Mouse (Mus musculus): ENCODE results near the gene Cilp. TPM values are rescaled to one million over a fixed set of nuclear protein-coding genes. Genes with fewer than 3 reads are reported as not detected.

Cilp gene
- polyA plus RNA-seq, 1 experiment from 2014 or later, result not detected

DNA sequence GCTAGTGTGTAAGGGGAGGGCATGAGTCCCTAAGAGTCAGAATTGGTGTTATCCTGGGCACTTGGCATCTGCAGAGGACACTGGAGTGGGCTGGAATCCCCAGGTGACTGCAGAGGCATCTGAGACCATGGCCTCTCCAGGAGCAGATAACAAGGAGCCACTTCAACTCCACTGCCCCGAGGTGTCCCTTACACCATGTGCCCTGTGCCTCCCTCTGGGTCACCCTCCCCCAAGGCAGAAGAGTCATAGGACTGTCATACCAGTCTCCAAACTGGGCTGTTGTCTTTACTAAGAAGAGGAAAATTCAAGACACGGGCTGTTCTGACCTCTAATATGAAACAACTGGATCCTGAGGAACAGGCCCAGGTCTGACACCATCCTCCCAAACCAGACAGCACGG, 30.2 kb upstream of the Cilp start:
- Histone ChIP-seq H3K36me3 (peaks cover 62% of the 10 kb centered on the region), H3K9ac (no peak overlapping the region), H3K4me1 (no peaks in the 10 kb centered on the region), H3K9me3 (no peaks in the 10 kb centered on the region), H3K4me3 (no peak overlapping the region), H3K4me2 (no peak overlapping the region), H3K27ac (replicated peaks) (no peak overlapping the region), H3K27me3 (replicated peaks) (no peaks in the 10 kb centered on the region)
- WGBS, result 60% methylated on average over 3 of the region's 3 CpGs
- ATAC-seq (ENCODE audit: extremely low read depth, insufficient number of reproducible peaks, low FRiP score, low TSS enrichment), result no peak

DNA sequence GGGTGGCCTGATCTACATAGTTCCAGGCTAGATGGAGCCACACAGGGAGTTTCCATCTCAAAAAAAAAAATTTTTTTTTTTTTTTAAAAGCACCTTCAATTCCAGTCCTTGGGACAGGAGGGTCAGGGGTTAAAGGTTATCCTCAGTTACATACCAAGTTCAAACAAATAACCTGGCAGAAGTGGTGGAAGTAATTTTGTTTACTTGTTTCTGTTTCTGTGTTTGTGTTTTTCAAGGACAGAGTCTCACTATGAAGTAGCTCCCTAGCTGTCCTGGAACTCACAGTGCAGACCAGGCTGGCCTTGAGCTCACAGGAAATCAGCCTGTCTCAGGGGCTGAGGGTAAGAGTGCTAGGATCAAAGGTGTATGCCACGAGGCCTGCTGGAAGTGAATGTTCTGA, 29.4 kb upstream of the Cilp start:
- no peak for ATAC-seq (ENCODE audit: extremely low read depth, insufficient number of reproducible peaks, low FRiP score, low TSS enrichment)
- H3K27ac ChIP-seq (replicated peaks), result no peak overlapping the region
- H3K4me2 ChIP-seq, result no peak overlapping the region
- no peaks in the 10 kb centered on the region for H3K27me3 ChIP-seq (replicated peaks)
- WGBS, result 39% methylated on average over 1 of the region's 1 CpGs
- H3K4me3 ChIP-seq, result no peak overlapping the region
- H3K4me1 ChIP-seq, result no peaks in the 10 kb centered on the region
- no peak overlapping the region for H3K9ac ChIP-seq
- H3K36me3 ChIP-seq, result peaks cover 53% of the 10 kb centered on the region
- no peaks in the 10 kb centered on the region for H3K9me3 ChIP-seq

DNA sequence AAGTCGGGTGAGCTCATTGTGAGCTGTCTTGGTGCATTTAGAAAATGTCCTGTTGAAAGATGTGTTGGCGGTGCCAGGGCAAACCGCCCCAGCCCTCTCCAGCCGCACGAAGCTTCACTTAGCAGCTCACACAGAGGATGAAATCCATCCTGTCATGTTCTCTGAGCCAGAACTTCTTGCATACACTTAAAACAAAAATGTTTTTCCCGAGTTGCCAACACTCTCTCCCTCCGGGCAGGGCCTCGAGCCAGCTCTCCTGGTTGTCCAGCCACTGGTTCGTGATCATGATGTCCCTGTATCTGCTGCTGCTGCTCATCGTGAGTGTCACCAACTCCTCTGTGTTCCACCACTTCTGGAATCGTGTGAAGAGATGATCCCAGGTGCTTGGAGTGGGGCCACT, 27.4 kb upstream of the Cilp start:
- Histone ChIP-seq H3K4me2 (no peak overlapping the region), H3K9me3 (no peaks in the 10 kb centered on the region), H3K27ac (replicated peaks) (no peak overlapping the region), H3K9ac (no peak overlapping the region), H3K4me3 (no peak overlapping the region), H3K27me3 (replicated peaks) (no peaks in the 10 kb centered on the region), H3K4me1 (no peaks in the 10 kb centered on the region), H3K36me3 (peaks cover 44% of the 10 kb centered on the region)
- ATAC-seq (ENCODE audit: extremely low read depth, insufficient number of reproducible peaks, low FRiP score, low TSS enrichment), result no peak
- 67% methylated on average over 11 of the region's 11 CpGs for WGBS

DNA sequence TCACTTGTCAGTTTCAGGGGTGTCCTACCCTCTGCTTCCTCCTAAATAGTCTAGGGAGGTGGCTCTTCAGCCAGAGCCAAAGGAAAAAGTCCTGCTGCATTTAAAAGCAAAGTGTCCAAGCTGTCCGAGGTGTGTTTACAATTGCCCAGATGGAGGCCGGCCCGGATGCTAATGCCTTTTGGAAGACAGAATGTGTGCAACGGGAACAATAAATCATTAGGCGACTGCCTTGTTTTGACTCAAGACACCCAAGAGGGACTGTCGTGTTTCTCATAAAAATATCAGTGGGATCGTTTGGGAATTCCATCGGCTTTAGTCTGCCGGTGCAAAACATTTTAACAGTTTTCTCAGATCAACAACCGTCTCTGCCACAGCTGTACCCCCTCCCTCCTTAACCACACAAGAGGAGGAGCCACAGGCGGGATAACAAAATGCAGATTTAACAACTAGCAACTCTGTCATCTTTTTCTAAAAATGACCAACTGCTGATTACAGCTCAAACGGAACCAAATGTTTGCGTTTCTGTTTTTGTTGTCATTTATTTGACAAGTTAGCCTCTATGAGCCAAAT, 26.7 kb upstream of the Cilp start:
- Histone ChIP-seq H3K27me3 (replicated peaks) (no peaks in the 10 kb centered on the region), H3K9me3 (no peaks in the 10 kb centered on the region), H3K4me2 (no peak overlapping the region), H3K27ac (replicated peaks) (no peak overlapping the region), H3K4me3 (no peak overlapping the region), H3K4me1 (0 out of 2 replicates have a peak, but pooled peaks cover 4% of the 10 kb centered on the region), H3K36me3 (peaks cover 38% of the 10 kb centered on the region), H3K9ac (no peak overlapping the region)
- no peak for ATAC-seq (ENCODE audit: extremely low read depth, insufficient number of reproducible peaks, low FRiP score, low TSS enrichment)
- WGBS, result 79% methylated on average over 13 of the region's 13 CpGs

DNA sequence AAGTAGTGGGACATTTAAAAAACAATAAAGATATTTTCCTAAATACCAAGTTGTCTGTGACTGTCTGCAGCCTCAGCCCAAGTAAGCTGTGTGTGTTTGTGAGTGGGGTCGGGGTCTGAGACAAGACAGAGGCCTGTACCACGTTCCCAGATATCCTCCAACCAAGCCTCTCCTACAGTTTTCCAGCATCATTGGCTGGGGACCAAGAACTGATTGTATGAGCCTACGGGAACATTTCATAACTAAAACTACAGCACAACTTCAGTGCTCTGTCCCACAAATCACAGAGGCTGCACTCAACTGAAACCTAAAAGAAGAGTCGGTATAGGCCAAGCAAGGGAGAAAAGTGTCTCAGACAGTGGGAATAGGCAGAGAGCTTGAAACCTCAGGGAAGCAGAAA, 25.8 kb upstream of the Cilp start:
- ATAC-seq (ENCODE audit: extremely low read depth, insufficient number of reproducible peaks, low FRiP score, low TSS enrichment), result no peak
- no peak overlapping the region for H3K4me2 ChIP-seq
- H3K9ac ChIP-seq, result no peak overlapping the region
- H3K4me3 ChIP-seq, result no peak overlapping the region
- 0 out of 2 replicates have a peak, but pooled peaks cover 8% of the 10 kb centered on the region for H3K4me1 ChIP-seq
- H3K36me3 ChIP-seq, result peaks cover 33% of the 10 kb centered on the region
- H3K27ac ChIP-seq (replicated peaks), result no peak overlapping the region
- no peaks in the 10 kb centered on the region for H3K27me3 ChIP-seq (replicated peaks)
- no peaks in the 10 kb centered on the region for H3K9me3 ChIP-seq
- WGBS, result 77% methylated on average over 4 of the region's 4 CpGs

DNA sequence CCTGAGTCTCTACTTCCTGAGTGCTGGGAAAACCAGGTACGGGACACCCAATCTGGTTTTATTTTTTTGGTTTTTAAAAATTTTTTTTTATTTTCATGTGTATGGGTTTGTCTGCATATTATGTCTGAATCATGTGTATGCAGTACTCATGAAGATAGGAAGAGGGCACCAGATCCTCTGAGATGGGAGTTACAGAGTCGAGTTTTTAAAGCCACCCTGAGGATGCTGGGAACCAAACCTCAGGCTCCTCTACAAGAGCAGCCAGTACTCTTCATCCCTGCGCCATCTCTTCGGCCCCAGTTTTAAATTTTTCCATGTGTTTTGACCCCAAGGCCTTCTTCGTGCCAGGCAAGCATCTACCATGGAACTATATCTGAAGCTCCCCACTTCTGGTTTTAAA, 25.2 kb upstream of the Cilp start:
- WGBS, result 84% methylated on average over 5 of the region's 5 CpGs
- Histone ChIP-seq H3K9ac (no peak overlapping the region), H3K4me2 (no peak overlapping the region), H3K4me3 (no peak overlapping the region), H3K4me1 (0 out of 2 replicates have a peak, but pooled peaks cover 11% of the 10 kb centered on the region), H3K9me3 (no peaks in the 10 kb centered on the region), H3K27ac (replicated peaks) (no peak overlapping the region), H3K27me3 (replicated peaks) (no peaks in the 10 kb centered on the region), H3K36me3 (peaks cover 28% of the 10 kb centered on the region)
- ATAC-seq (ENCODE audit: extremely low read depth, insufficient number of reproducible peaks, low FRiP score, low TSS enrichment), result no peak

DNA sequence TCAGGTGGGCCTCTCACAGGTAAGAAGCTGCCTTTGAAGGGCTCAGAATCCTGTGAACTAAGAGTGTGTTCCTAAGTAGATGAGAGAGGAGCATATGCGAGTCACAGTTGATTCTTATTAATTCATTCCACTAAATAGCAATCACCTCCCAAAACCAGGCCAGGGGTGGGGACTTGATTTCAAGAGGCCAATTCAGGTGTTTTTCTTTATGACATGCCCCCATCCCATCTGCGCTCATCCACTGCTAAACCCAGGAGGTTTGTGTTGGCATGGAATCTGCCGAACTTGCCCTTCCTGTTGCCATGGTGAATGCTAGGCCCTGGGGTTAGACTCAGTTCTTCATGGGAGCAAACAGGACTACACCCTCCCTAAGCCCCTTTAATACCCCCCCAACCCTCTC, 24.4 kb upstream of the Cilp start:
- 83% methylated on average over 3 of the region's 3 CpGs for WGBS
- peaks cover 27% of the 10 kb centered on the region for H3K36me3 ChIP-seq
- no peak overlapping the region for H3K27ac ChIP-seq (replicated peaks)
- H3K9ac ChIP-seq, result no peak overlapping the region
- H3K9me3 ChIP-seq, result no peaks in the 10 kb centered on the region
- no peaks in the 10 kb centered on the region for H3K27me3 ChIP-seq (replicated peaks)
- H3K4me1 ChIP-seq, result 0 out of 2 replicates have a peak, but pooled peaks cover 11% of the 10 kb centered on the region
- no peak overlapping the region for H3K4me2 ChIP-seq
- no peak overlapping the region for H3K4me3 ChIP-seq
- ATAC-seq (ENCODE audit: extremely low read depth, insufficient number of reproducible peaks, low FRiP score, low TSS enrichment), result no peak

DNA sequence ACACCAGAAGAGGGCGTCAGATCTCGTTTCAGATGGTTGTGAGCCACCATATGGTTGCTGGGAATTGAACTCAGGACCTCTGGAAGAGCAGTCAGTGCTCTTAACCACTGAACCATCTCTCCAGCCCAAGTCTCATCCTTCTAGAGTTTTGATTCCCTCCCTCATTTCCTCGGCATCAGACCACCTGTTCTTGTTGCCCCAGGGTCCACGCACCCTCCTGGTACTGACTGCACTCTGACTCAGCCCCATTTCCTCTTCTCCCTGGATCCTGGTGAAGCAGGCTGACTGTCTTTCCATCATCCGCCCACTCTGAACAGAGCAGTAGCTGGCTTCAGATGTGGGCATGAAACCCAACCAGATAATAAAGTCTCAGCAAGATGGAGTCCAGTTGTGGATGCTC, 23.0 kb upstream of the Cilp start:
- WGBS, result 53% methylated on average over 5 of the region's 5 CpGs
- Histone ChIP-seq H3K4me3 (no peak overlapping the region), H3K4me2 (no peak overlapping the region), H3K9ac (no peak overlapping the region), H3K27me3 (replicated peaks) (no peaks in the 10 kb centered on the region), H3K27ac (replicated peaks) (no peak overlapping the region), H3K36me3 (peaks cover 15% of the 10 kb centered on the region), H3K9me3 (no peaks in the 10 kb centered on the region), H3K4me1 (0 out of 2 replicates have a peak, but pooled peaks cover 11% of the 10 kb centered on the region)
- no peak for ATAC-seq (ENCODE audit: extremely low read depth, insufficient number of reproducible peaks, low FRiP score, low TSS enrichment)

DNA sequence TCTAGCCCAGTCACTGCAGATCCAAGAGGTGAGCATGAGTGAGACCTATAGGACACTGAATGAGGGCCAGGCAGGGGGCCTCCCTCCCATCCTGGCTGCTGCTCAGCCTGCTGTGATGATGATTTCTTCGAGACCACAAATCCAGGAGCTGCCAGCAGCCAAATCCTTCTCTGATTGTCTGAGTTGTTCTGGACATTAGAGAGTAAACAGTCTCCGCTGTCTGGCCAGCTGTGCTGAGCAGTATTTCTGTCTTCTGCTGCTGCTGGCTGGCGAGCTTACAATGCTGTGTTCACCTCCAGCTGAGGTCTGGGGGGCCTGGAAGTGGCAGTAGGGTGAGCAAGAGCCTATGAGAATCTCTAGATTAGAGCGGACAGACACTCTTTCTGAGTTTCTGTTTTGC, 21.7 kb upstream of the Cilp start:
- no peak overlapping the region for H3K27ac ChIP-seq (replicated peaks)

DNA sequence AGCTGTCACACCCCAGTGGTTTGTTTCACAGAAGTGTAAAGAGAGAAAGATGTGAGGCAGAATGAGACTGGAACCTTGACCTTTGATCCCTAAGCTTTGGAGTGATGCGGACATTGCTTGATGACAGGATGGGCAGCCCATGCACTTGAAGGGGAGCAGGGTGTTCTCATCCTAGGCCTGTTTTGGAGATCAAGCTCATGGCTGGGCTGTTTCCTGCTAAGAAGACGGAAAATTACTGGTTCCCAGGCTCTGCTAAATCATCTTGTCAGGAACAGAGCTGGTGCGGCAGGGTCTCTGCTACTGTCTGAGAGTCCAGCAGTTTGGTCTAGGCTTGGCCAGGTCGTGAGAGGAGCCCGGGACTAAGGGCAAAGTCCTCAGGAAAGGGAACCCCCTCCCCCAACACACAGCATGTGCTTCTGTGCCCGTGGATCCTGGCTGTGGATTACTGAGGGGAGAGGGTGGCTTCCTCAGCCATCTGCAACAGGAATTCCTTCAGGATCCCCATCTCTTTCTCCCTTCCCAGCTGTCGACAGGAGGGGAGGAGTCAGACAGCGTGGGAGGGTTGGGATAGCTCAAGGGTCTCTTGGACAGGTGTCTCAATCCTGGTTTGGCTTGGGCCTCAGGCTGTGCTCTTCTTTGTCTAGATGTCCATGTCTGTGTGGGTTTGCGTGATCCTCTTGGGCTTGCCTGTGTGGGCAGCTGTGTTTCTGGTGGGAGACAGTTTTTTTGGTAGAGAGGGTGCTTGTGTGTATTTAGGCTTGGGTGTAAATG, 20.8 kb upstream of the Cilp start:
- no peak overlapping the region for H3K4me3 ChIP-seq
- H3K9me3 ChIP-seq, result no peaks in the 10 kb centered on the region
- H3K27ac ChIP-seq (replicated peaks), result no peak overlapping the region
- no peaks in the 10 kb centered on the region for H3K36me3 ChIP-seq
- WGBS, result 41% methylated on average over 9 of the region's 9 CpGs
- H3K27me3 ChIP-seq (replicated peaks), result no peaks in the 10 kb centered on the region
- no peak overlapping the region for H3K9ac ChIP-seq
- ATAC-seq (ENCODE audit: extremely low read depth, insufficient number of reproducible peaks, low FRiP score, low TSS enrichment), result no peak
- H3K4me2 ChIP-seq, result no peak overlapping the region
- peaks cover 19% of the 10 kb centered on the region; the same call in 1 of the 2 replicates for H3K4me1 ChIP-seq

More for the DNA sequence above, 21.7 kb upstream of the Cilp start:
- Histone ChIP-seq H3K27me3 (replicated peaks) (no peaks in the 10 kb centered on the region), H3K36me3 (peaks cover 4% of the 10 kb centered on the region; the same call in 1 of the 2 replicates), H3K9me3 (no peaks in the 10 kb centered on the region), H3K9ac (no peak overlapping the region), H3K4me2 (no peak overlapping the region), H3K4me1 (peaks cover 19% of the 10 kb centered on the region; the same call in 1 of the 2 replicates), H3K4me3 (no peak overlapping the region)
- no peak for ATAC-seq (ENCODE audit: extremely low read depth, insufficient number of reproducible peaks, low FRiP score, low TSS enrichment)
- 47% methylated on average over 4 of the region's 4 CpGs for WGBS

DNA sequence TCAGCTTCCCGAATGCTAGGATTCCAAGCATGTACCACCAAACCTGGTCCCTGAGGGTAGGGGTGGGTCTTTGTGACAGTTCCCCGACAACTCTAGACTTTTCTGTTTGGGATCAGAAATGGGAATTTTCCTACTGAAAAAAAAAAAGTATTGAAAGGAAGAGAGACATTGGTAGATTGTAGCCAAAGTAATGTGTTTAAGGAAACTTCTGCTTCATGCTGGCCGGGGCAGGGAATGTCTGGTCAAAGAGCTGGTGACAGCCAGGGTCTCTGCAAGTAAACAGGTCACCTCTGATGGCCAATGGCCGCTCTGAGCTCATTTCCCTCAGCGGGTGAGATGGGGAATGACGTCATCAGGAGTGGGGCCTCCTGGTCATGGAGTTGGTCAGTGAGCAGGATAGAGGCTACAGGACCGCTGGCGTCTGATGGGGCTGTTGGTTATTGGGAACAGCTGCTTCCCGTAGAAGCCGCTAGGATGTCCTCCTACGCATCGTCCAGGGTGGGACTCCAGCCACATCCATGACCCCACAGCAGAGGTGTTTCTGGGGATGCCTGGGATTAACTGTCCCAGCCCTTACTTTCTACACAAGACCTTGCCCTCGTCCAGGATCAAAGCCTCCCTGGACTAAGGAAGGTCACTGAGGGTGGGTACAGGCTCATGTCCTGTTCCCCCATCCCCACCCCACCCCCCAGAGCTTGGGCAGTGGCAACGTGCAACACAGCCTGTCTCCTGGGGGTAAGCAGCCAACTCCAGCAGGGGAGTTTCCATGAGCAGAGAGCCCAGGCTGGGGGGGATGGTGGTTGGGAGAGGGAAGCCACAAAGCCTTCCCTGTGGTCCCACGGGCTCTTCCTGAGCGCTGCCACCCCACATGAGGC, 17.2 kb upstream of the Cilp start:
- Histone ChIP-seq H3K27ac (replicated peaks) (0 out of 2 replicates have a peak overlapping the region, but pooled peaks have one; percentile 8), H3K9me3 (no peaks in the 10 kb centered on the region), H3K4me3 (no peak overlapping the region), H3K4me1 (peaks cover 19% of the 10 kb centered on the region; the same call in 1 of the 2 replicates), H3K4me2 (no peak overlapping the region), H3K9ac (no peak overlapping the region), H3K27me3 (replicated peaks) (no peaks in the 10 kb centered on the region), H3K36me3 (no peaks in the 10 kb centered on the region)
- ATAC-seq (ENCODE audit: extremely low read depth, insufficient number of reproducible peaks, low FRiP score, low TSS enrichment), result no peak
- 59% methylated on average over 16 of the region's 16 CpGs for WGBS
